Mouse (Mus musculus) liver, embryonic 11.5 days (tissue): ENCODE data around the gene Prdm16. TPM values are rescaled to one million over a fixed set of nuclear protein-coding genes. Genes with fewer than 3 reads are reported as not detected.

Experiments
- ATAC-seq: fragments of 200-750 bp; cut with Nextera tagmentation; replicated peaks from 2 replicates; pipeline ENCODE4 v1.8.0; 2017; ENCODE audit warnings: moderate number of reproducible peaks, mild to moderate bottlenecking, moderate TSS enrichment, moderate library complexity; ENCODE audit not compliant: low FRiP score
- DNase-seq: peaks from one replicate; pipeline ENCODE4 v3.0.0-alpha.2; 2017; ENCODE audit warnings: low spot score
- H3K27ac ChIP-seq: fragments of 300-500 bp; sonication (generic); 2 replicates; pipeline ENCODE4 v1.5.1; 2014; ENCODE audit warnings: mild to moderate bottlenecking, low read depth, low read length, control low read depth
- H3K27me3 ChIP-seq: fragments of 300-500 bp; sonication (generic); replicated peaks from 2 replicates; pipeline ENCODE4 v1.6.1; 2014; ENCODE audit warnings: low read length, mixed read lengths; ENCODE audit not compliant: control insufficient read depth, insufficient read depth
- H3K36me3 ChIP-seq: fragments of 300-500 bp; sonication (generic); 2 replicates; pipeline ENCODE4 v1.6.1; 2014; ENCODE audit warnings: mild to moderate bottlenecking, low read length, moderate library complexity, mixed read lengths; ENCODE audit not compliant: control insufficient read depth, insufficient read depth
- H3K4me1 ChIP-seq: fragments of 300-500 bp; sonication (generic); replicated peaks from 2 replicates; pipeline ENCODE4 v1.6.1; 2014; ENCODE audit warnings: low read length, mixed read lengths; ENCODE audit not compliant: control insufficient read depth, insufficient read depth
- H3K4me2 ChIP-seq: fragments of 300-500 bp; sonication (generic); 2 replicates; pipeline ENCODE4 v1.6.1; 2014; ENCODE audit warnings: mild to moderate bottlenecking, control low read depth, moderate library complexity
- H3K4me3 ChIP-seq: fragments of 300-500 bp; sonication (generic); 2 replicates; pipeline ENCODE4 v1.5.1; 2014; ENCODE audit warnings: low read depth, low read length, control low read depth
- H3K9ac ChIP-seq: fragments of 300-500 bp; sonication (generic); 2 replicates; pipeline ENCODE4 v1.6.1; 2014; ENCODE audit warnings: low read depth, low read length, control low read depth
- H3K9me3 ChIP-seq: fragments of 300-500 bp; sonication (generic); 2 replicates; pipeline ENCODE4 v1.6.1; 2016; ENCODE audit warnings: low read length, inconsistent platforms, mixed read lengths; ENCODE audit not compliant: control insufficient read depth
- WGBS: fragments of 180-500 bp; shearing (Covaris S2); extraction: QIAGEN DNeasy Blood & Tissue Kit; methylation state at CpG from one replicate; pipeline ENCODE4 v1.1.7; 2014; 5-methylcytosine and 5-hydroxymethylcytosine counted together
- polyA plus RNA-seq: library from polyadenylated mRNA; unstranded; fragments of >200 nt; fragmentation: Nextera tagmentation; extraction: Ambion mirVana; gene quantifications from 2 replicates; pipeline ENCODE4 v1.2.1, GENCODE M21; 2014

Prdm16 gene
- polyA plus RNA-seq, 1 experiment from 2014 or later = 7.2 TPM

DNA sequence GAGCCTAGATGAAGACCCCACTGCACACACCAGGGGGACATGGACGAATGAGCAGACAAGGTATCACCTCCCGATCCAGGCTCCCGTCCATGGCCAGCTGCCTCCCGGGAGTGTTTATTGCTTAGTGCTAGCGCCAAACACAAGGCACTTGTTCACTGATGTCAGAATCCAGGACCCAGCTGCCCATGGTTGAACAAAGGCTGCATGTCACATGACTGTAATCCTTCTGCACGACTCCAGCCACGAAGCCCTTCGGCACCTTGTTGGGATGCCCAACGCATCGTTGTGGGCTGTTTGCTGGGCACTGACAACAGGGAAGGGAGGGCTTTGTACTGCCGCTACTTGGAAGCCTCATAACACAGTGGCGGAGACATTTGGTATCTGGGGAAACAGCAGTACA, 300.9 kb downstream of the Prdm16 start, which contains the start of gene B230104I21Rik:
Gene B230104I21Rik, plus strand, starts transcription at position 367 of the 400 bp plus-strand sequence.
- Histone ChIP-seq H3K4me2 (peak within 1 kb of the TSS; percentile 57), H3K9ac (0 out of 2 replicates have a peak within 1 kb of the TSS, but pooled peaks have one; percentile 25), H3K4me3 (peak within 1 kb of the TSS; percentile 31), H3K36me3 (no peaks in the 10 kb centered on the region), H3K9me3 (no peaks in the 10 kb centered on the region), H3K27ac (no peak within 1 kb of the TSS; the same call in 1 of the 2 replicates), H3K27me3 (no peaks in the 10 kb centered on the region; the same call in 1 of the 2 replicates), H3K4me1 (peaks cover 8% of the 10 kb centered on the region; the same call in 1 of the 2 replicates)
- DNase-seq (no peak), ATAC-seq (no peak)
- WGBS = 81% methylated on average over 12 of the region's 12 CpGs

DNA sequence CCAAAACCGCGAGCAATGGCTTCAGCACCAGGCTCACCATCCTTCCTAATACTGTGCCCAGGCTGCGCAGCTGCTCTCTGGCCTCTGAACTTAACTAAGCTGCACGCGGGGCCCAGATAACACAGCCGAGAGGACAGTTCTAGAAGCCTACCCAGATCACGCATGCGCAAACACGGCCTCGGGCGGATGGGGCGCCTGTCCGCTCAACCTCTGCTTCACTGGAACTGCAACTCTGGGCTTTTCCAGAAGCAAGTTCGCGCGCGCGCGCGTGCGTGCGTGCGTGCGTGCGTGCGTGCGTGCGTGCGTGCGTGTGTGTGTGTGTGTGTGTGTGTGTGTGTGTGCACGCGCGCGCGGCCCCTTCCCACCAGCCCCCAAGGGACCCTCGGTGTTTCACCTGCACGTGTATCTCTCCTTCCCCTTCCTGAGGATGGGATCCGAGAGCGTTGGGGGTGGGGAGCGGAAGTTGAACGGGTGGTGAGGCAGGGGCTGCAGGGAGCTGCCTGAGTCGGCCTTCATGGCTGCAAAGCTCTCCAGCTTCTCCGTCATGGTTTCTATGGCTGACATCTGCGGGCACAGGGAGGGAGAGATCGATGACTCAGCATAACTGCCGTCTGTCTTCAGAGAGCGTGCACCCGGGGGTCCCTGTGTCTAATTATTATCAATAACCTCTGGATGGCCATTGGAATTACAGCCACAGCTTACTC, 301.8 kb downstream of the Prdm16 start:
- peak overlapping the region; percentile 31 for H3K4me3 ChIP-seq
- H3K36me3 ChIP-seq = no peaks in the 10 kb centered on the region
- ATAC-seq (peak; percentile 76), DNase-seq (peak; percentile 54)
- WGBS = 44% methylated on average over 48 of the region's 48 CpGs
- peak overlapping the region; percentile 57 for H3K4me2 ChIP-seq
- H3K27ac ChIP-seq = no peak overlapping the region; the same call in 1 of the 2 replicates
- H3K9me3 ChIP-seq = no peaks in the 10 kb centered on the region
- H3K27me3 ChIP-seq = no peaks in the 10 kb centered on the region; the same call in 1 of the 2 replicates
- H3K4me1 ChIP-seq = peaks cover 8% of the 10 kb centered on the region; the same call in 1 of the 2 replicates
- H3K9ac ChIP-seq = 0 out of 2 replicates have a peak overlapping the region, but pooled peaks have one; percentile 25

DNA sequence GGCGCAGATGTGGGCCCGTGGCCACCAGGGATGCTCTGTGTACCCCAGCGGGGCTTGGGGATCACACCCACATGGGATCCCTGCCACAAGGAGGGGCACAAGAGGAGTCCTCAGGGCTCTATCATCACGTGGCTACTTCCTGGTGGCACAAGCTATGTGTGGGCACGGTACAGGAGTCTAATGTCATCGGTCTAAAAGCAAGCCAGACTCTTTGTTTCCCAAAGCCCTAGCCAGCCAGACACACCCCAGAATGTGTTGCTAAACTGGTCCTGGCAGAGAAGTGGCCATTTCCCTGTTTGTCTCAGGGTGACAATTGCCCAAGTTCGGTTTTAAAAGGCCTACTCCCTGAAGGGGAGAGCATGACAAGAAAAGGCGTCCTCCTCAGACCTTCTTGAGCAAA, 303.4 kb downstream of the Prdm16 start:
- H3K9ac ChIP-seq = no peak overlapping the region
- H3K4me2 ChIP-seq = no peak overlapping the region
- H3K4me1 ChIP-seq = peaks cover 8% of the 10 kb centered on the region; the same call in 1 of the 2 replicates
- 81% methylated on average over 8 of the region's 8 CpGs for WGBS
- no peaks in the 10 kb centered on the region for H3K36me3 ChIP-seq
- H3K27ac ChIP-seq = no peak overlapping the region
- no peaks in the 10 kb centered on the region for H3K27me3 ChIP-seq
- no peaks in the 10 kb centered on the region for H3K9me3 ChIP-seq
- H3K4me3 ChIP-seq = no peak overlapping the region
- ATAC-seq (no peak), DNase-seq (no peak)

DNA sequence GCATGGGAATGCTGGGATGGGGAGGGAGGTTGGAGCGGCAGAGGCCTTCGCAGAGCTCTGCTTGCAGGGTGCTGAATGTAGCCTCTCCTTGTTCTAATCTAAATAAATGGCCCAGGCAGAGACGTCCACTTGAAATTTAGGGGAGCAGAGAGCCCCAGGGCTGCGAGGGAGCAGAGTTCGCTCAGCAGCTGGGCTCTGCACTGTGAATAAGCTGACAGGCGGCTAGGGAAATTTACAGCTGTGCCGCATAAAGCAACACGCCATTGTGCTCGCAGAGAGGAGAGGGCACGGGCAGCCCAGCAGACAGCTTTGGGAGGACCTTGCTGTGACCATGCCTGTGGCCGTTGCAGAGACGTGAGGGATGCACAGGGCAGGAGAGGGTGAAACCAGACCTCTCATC, 305.4 kb downstream of the Prdm16 start:
- Histone ChIP-seq H3K27me3 (0 out of 2 replicates have a peak, but pooled peaks cover 5% of the 10 kb centered on the region), H3K9ac (no peak overlapping the region), H3K4me2 (no peak overlapping the region), H3K27ac (no peak overlapping the region), H3K4me1 (peaks cover 8% of the 10 kb centered on the region; the same call in 1 of the 2 replicates), H3K4me3 (no peak overlapping the region), H3K9me3 (no peaks in the 10 kb centered on the region), H3K36me3 (no peaks in the 10 kb centered on the region)
- no peak for DNase-seq
- no peak for ATAC-seq
- 62% methylated on average over 12 of the region's 12 CpGs for WGBS

DNA sequence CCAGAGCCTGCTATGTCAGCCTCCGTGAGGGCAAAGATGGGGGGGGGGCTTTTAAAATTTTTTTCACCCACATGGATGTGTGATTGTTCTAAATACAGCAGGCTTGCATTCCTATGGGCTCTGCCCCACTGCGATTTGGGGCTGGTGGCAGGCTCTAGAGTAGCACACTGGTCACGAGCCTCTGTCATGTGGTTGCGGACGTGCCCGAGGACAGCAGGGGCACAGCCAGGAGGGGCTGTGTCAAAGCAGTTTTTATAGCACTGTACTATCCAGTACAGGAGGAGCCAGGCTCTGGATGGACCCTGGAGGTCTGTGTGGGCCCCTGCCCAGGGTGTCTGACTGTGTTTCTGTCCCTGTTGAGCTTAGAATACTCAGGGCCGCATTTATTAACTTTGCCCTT, 306.7 kb downstream of the Prdm16 start:
- Histone ChIP-seq H3K36me3 (no peaks in the 10 kb centered on the region), H3K4me1 (peaks cover 5% of the 10 kb centered on the region; the same call in 1 of the 2 replicates), H3K4me3 (no peak overlapping the region), H3K9me3 (no peaks in the 10 kb centered on the region), H3K9ac (no peak overlapping the region), H3K27me3 (0 out of 2 replicates have a peak, but pooled peaks cover 5% of the 10 kb centered on the region), H3K4me2 (no peak overlapping the region), H3K27ac (no peak overlapping the region)
- ATAC-seq (no peak), DNase-seq (no peak)
- 86% methylated on average over 7 of the region's 7 CpGs for WGBS

- Histone ChIP-seq H3K27ac (no peak overlapping the region), H3K9ac (no peak overlapping the region), H3K4me1 (no peaks in the 10 kb centered on the region), H3K27me3 (0 out of 2 replicates have a peak, but pooled peaks cover 5% of the 10 kb centered on the region), H3K9me3 (no peaks in the 10 kb centered on the region), H3K4me3 (no peak overlapping the region), H3K36me3 (no peaks in the 10 kb centered on the region), H3K4me2 (no peak overlapping the region)
- ATAC-seq (0 out of 2 replicates have a peak, but pooled peaks have one; percentile 34), DNase-seq (peak; percentile 72)
- WGBS = 10% methylated on average over 6 of the region's 6 CpGs
Observed at GRCm38 (mm10) chr4:154328836-154329235, 307.8 kb downstream of the Prdm16 start.

GRCm38 (mm10) chr4:154328431-154328830, 308.2 kb downstream of the Prdm16 start:
- Histone ChIP-seq H3K4me1 (no peaks in the 10 kb centered on the region), H3K4me3 (no peak overlapping the region), H3K9me3 (no peaks in the 10 kb centered on the region), H3K27ac (no peak overlapping the region), H3K27me3 (0 out of 2 replicates have a peak, but pooled peaks cover 5% of the 10 kb centered on the region), H3K9ac (no peak overlapping the region), H3K36me3 (no peaks in the 10 kb centered on the region), H3K4me2 (no peak overlapping the region)
- no peak for ATAC-seq
- DNase-seq = no peak
- 13% methylated on average over 20 of the region's 20 CpGs for WGBS

- Histone ChIP-seq H3K4me1 (no peaks in the 10 kb centered on the region), H3K4me2 (no peak overlapping the region), H3K4me3 (no peak overlapping the region), H3K27ac (no peak overlapping the region), H3K27me3 (0 out of 2 replicates have a peak, but pooled peaks cover 5% of the 10 kb centered on the region), H3K36me3 (no peaks in the 10 kb centered on the region), H3K9ac (no peak overlapping the region), H3K9me3 (no peaks in the 10 kb centered on the region)
- ATAC-seq = no peak
- no peak for DNase-seq
- 53% methylated on average over 4 of the region's 4 CpGs for WGBS
Observed at GRCm38 (mm10) chr4:154325410-154325809, 311.3 kb downstream of the Prdm16 start.

DNA sequence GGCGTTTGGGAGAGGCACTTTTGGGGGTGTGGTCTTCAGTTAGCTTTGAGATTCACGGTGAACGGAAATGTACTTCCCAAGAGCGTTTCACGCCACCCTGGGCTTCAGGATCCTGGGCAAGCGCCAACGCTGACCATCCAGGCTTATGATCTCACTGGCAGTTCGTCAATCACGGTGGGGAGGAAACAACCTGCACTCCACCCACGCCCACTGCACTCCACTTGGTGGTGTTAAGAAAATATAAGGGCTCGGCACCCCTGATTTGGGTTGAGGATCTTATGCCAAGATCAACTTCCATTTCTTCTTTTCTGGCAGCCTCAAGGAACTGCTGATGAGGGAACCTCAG, 323.1 kb downstream of the Prdm16 start:
- Histone ChIP-seq H3K4me2 (no peak overlapping the region), H3K4me3 (no peak overlapping the region), H3K27me3 (no peaks in the 10 kb centered on the region), H3K4me1 (no peaks in the 10 kb centered on the region), H3K36me3 (no peaks in the 10 kb centered on the region), H3K9ac (no peak overlapping the region), H3K27ac (no peak overlapping the region), H3K9me3 (no peaks in the 10 kb centered on the region)
- DNase-seq (no peak), ATAC-seq (no peak)
- WGBS = 61% methylated on average over 11 of the region's 11 CpGs
